Mouse (Mus musculus) hindbrain, embryonic 10.5 days (tissue): ENCODE data around the gene Tgoln1. TPM values are rescaled to one million over a fixed set of nuclear protein-coding genes. Genes with fewer than 3 reads are reported as not detected.

Experiments
- DNase-seq: peaks from one replicate; pipeline ENCODE4 v3.0.0-alpha.2; 2017; ENCODE audit warnings: low spot score
- H3K27ac ChIP-seq: fragments of 300-500 bp; sonication (generic); 2 replicates; pipeline ENCODE4 v1.5.1; 2016; ENCODE audit warnings: mild to moderate bottlenecking, moderate library complexity
- H3K27me3 ChIP-seq: fragments of 300-500 bp; sonication (generic); 2 replicates; pipeline ENCODE4 v1.6.1; 2016; ENCODE audit warnings: mild to moderate bottlenecking; ENCODE audit not compliant: poor library complexity, insufficient read depth, severe bottlenecking
- H3K36me3 ChIP-seq: fragments of 300-500 bp; sonication (generic); 2 replicates; pipeline ENCODE4 v1.6.1; 2016; ENCODE audit warnings: mild to moderate bottlenecking, moderate library complexity
- H3K4me1 ChIP-seq: fragments of 300-500 bp; sonication (generic); replicated peaks from 2 replicates; pipeline ENCODE4 v1.6.1; 2016; ENCODE audit warnings: mild to moderate bottlenecking
- H3K4me3 ChIP-seq: fragments of 300-500 bp; sonication (generic); 2 replicates; pipeline ENCODE4 v1.5.1; 2016; ENCODE audit warnings: mild to moderate bottlenecking, moderate library complexity
- H3K9me3 ChIP-seq: fragments of 300-500 bp; sonication (generic); 2 replicates; pipeline ENCODE4 v1.6.1; 2016; ENCODE audit warnings: mild to moderate bottlenecking, moderate library complexity
- WGBS: fragments of 180-500 bp; shearing (Covaris S2); methylation state at CpG from one replicate; pipeline ENCODE4 v1.1.7; 2016; 5-methylcytosine and 5-hydroxymethylcytosine counted together
- polyA plus RNA-seq: library from polyadenylated mRNA; unstranded; fragments of >200 nt; fragmentation: Nextera tagmentation; extraction: Ambion mirVana; gene quantifications from 2 replicates; pipeline ENCODE4 v1.2.1, GENCODE M21; 2016

Tgoln1 gene
- polyA plus RNA-seq, 1 experiment from 2014 or later: 32.7 TPM

DNA sequence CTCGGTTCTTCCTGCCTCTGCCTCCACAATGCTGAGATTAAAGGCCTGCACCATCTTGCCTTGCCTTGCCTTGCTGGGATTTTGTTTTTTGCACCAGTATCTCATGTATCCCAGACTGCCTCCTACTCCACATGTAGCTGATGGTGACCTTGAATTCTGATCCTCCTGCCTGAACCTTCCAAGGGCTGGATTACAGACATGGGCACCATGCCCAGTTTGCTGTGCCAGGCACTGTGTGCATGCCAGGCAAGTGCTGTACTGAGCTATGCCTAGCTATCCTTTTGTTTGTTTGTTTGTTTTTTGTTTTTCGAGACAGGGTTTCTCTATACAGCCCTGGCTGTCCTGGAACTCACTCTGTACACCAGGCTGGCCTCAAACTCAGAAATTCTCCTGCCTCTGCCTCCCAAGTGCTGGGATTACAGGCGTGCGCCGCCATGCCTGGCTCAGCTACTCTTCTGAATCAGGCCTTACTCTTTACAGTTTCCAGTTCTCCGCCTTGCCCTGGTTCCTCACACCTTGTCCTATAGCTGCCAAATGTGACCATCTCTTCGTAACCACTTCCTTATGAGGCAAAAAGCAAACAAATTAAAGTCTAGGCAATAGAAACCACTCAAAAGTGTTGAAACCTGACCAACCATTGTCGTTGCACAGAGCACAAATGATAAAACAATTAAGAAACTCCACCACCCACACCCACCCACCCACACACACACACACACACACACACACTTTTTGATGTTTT is 7.0 kb upstream of the Tgoln1 start:
- Histone ChIP-seq H3K36me3 (peaks cover 26% of the 10 kb centered on the region), H3K9me3 (no peaks in the 10 kb centered on the region), H3K4me3 (no peak overlapping the region), H3K4me1 (no peaks in the 10 kb centered on the region), H3K27ac (no peak overlapping the region), H3K27me3 (no peaks in the 10 kb centered on the region)
- no peak for DNase-seq
- WGBS: 90% methylated on average over 8 of the region's 8 CpGs

- H3K4me1 ChIP-seq: no peaks in the 10 kb centered on the region; the same call in 1 of the 2 replicates
- no peak overlapping the region for H3K27ac ChIP-seq
- H3K4me3 ChIP-seq: no peak overlapping the region
- no peak for DNase-seq
- peaks cover 18% of the 10 kb centered on the region for H3K36me3 ChIP-seq
- H3K27me3 ChIP-seq: no peaks in the 10 kb centered on the region
- 34% methylated on average over 3 of the region's 3 CpGs for WGBS
- H3K9me3 ChIP-seq: no peaks in the 10 kb centered on the region
Observed at GRCm38 (mm10) chr6:72622917-72623316, 6.1 kb upstream of the Tgoln1 start.

- Histone ChIP-seq H3K4me3 (no peak overlapping the region), H3K4me1 (peaks cover 11% of the 10 kb centered on the region), H3K9me3 (no peaks in the 10 kb centered on the region), H3K36me3 (no peaks in the 10 kb centered on the region), H3K27ac (no peak overlapping the region), H3K27me3 (no peaks in the 10 kb centered on the region)
- DNase-seq: no peak
- WGBS: 86% methylated on average over 5 of the region's 5 CpGs
Observed at GRCm38 (mm10) chr6:72620920-72621319, 4.1 kb upstream of the Tgoln1 start.

DNA sequence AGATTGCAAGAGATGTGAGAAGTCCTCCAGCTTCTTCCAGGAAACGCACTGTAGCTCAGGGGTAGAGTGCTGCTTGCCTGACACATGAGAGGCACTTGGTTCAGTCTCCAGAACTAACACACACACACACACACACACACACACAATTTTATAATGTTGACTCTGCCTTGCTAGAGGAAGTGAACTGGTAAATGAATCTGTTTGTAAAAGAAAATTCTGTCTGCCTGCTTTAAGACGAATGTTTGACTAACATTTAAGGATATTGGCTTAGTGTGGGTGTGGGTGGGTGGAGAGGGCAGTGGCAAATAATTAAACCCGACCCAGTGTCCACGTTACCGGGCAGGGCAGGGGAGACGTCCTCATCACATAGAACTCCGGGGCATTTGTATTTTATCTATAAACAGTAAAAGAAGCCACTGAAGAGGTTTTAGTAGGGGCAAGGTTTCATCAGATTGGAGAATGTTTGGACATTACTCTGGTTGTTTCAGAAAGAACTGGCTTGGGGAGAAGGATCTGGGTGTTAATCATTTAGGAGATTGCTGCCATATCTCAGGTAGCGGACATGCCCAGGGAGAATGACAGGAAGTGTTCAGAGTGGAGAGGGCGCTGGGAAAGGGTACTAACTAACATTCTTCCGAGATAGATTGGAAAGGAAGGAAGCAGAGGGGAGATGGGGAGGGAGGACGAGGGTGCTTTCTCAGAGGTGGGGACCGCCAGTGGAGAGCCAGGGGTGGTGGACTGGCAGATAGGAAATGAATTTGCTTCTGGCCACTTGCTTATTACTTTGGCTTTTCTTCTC is 3.1 kb upstream of the Tgoln1 start:
- no peak overlapping the region for H3K4me3 ChIP-seq
- 63% methylated on average over 12 of the region's 12 CpGs for WGBS
- H3K4me1 ChIP-seq: peaks cover 21% of the 10 kb centered on the region
- H3K27ac ChIP-seq: no peak overlapping the region
- no peaks in the 10 kb centered on the region for H3K27me3 ChIP-seq
- no peaks in the 10 kb centered on the region for H3K36me3 ChIP-seq
- H3K9me3 ChIP-seq: no peaks in the 10 kb centered on the region
- no peak for DNase-seq

DNA sequence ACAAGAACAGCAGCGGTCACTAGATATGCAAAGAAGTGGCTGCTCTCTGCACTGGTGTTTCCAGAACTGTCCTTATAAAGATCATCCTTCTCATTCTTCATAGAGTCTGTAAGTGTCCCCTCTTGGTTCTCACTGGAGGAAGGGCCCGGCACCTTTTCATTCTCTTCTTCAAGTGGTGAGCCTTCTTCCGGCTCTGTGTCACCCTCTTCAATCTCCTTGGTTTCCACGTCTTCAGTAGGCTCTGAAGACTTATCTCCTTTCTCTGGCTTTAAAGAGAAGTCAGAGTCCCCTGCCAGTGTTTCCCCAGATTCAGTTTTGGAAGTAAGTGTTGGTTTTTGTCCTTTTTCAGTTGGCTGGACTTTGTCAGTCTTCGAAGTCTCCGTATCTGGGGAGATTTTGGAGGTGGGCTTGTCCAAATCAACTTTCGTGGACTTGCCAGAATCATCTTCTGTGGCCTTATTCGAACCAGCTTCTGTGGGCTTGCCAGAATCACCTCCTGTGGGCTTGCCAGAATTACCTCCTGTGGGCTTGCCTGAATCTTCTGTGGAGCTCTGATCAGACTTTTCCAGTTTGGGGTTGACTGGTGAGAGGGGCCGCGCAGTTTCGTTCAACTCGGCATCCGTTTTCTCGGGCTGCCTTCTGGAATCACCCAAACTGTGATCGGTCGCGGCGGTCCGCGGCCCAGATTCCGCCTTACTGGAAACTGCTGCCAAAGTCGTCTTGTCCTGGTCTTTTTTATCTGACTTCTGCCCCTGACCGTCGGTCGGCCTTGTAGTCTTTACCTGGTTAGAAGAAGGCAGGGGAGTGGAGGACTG is 1.0 kb downstream of the Tgoln1 start:
- Histone ChIP-seq H3K27ac (peak overlapping the region; percentile 95), H3K27me3 (no peaks in the 10 kb centered on the region), H3K4me3 (peak overlapping the region; percentile 86), H3K9me3 (no peaks in the 10 kb centered on the region), H3K4me1 (peaks cover 36% of the 10 kb centered on the region), H3K36me3 (peaks cover 31% of the 10 kb centered on the region)
- no peak for DNase-seq
- 29% methylated on average over 25 of the region's 25 CpGs for WGBS

DNA sequence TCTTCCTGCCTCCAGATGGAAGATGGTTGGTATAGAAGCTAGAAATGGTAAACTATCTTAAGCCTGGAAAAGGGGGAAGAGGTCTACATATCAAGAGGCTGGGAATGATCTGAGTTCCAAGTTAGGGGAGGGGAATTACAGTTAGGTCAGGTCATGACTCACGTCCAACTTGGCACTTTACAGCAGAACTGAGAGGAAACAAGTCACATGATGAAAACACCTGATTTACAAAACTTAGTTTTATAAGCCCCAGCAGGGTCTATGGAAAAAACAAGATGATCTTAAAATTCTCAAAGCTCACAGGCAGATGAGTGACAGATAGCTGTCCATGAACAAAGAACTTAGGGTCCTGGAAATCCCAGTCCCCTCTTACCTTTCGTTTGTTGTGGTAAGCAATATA is 1.6 kb downstream of the Tgoln1 start:
- no peaks in the 10 kb centered on the region for H3K9me3 ChIP-seq
- peaks cover 37% of the 10 kb centered on the region for H3K36me3 ChIP-seq
- H3K4me1 ChIP-seq: peaks cover 36% of the 10 kb centered on the region
- H3K27me3 ChIP-seq: no peaks in the 10 kb centered on the region
- no peak for DNase-seq
- no peak overlapping the region for H3K27ac ChIP-seq
- WGBS: 73% methylated on average over 2 of the region's 2 CpGs
- peak overlapping the region; percentile 86 for H3K4me3 ChIP-seq

- 95% methylated on average over 4 of the region's 4 CpGs for WGBS
- H3K36me3 ChIP-seq: peaks cover 84% of the 10 kb centered on the region
- no peak for DNase-seq
Observed at GRCm38 (mm10) chr6:72610261-72610660, 6.5 kb downstream of the Tgoln1 start.

DNA sequence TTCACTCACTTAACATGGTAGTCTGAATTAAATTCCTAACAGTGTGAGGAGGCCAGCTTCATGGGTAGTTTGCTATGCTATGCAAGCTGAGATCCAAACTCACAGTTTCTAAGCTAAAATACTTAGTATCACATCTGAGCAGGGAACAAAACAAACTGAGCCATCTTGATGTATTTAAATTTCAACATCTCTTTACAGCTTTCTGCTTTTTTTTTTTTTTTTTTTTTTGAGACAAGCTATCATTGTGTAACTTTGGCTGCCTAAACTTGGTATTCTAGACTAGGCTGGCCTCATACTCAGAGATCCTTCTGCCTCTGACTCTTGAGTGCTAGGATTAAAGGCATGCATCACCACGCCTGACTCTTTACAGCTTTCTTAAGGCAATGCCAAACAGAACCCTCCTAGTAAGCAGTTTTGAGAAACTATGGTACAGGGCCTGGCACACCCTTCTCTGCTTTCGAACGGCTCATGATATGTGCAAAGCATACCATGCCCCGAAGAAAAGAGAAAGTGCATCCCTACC is 8.1 kb downstream of the Tgoln1 start:
- Histone ChIP-seq H3K4me3 (no peak overlapping the region), H3K9me3 (no peaks in the 10 kb centered on the region), H3K27me3 (no peaks in the 10 kb centered on the region), H3K36me3 (peaks cover 94% of the 10 kb centered on the region), H3K27ac (no peak overlapping the region), H3K4me1 (0 out of 2 replicates have a peak, but pooled peaks cover 3% of the 10 kb centered on the region)
- 90% methylated on average over 4 of the region's 4 CpGs for WGBS
- no peak for DNase-seq

More at GRCm38 (mm10) chr6:72610261-72610660, 6.5 kb downstream of the Tgoln1 start:
- Histone ChIP-seq H3K4me3 (no peak overlapping the region), H3K27ac (no peak overlapping the region), H3K27me3 (no peaks in the 10 kb centered on the region), H3K9me3 (no peaks in the 10 kb centered on the region), H3K4me1 (peaks cover 18% of the 10 kb centered on the region)

DNA sequence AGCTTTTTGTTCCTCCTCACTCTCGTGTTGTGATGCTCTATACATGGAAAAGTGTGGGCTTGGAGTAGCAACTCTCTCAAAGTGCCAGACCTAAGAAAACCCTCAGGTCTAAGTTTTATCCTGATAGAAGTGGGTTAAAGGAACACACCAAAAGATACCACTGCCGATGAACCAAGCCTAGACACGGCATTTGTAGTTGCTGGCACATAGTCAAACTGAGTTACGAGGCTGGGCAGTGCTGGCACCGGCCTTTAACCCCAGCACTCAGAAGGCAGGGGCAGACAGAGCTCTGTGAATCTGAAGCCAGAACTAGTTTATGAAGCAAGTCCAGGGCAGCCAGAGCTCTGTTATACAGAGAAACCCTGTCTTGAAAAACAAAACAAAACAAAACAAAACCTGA is 9.1 kb downstream of the Tgoln1 start:
- DNase-seq: no peak
- 91% methylated on average over 5 of the region's 5 CpGs for WGBS
- H3K4me1 ChIP-seq: no peaks in the 10 kb centered on the region
- no peaks in the 10 kb centered on the region for H3K27me3 ChIP-seq
- H3K27ac ChIP-seq: no peak overlapping the region
- H3K36me3 ChIP-seq: peaks cover 87% of the 10 kb centered on the region
- no peaks in the 10 kb centered on the region for H3K9me3 ChIP-seq
- H3K4me3 ChIP-seq: no peak overlapping the region

DNA sequence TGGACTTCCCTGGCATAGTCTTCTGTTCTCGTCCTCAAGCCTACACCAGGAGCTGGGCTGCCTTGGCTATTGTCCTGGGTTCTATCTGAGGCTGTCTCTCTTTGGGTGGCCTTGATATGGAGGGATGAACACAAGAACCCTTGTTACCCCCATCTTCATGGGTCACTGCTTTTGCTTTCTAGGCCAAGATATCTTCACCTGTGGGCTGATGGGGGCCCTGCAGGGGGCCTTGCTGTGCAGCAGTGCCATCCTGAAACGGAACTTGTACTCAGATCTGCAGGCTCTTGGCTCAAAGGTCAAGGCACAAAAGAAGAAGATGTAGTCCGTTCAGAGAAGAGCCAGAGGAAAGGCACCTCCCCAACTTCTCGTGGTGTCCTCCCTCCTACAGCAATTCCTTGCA is 9.7 kb downstream of the Tgoln1 start:
- Histone ChIP-seq H3K27ac (no peak overlapping the region), H3K9me3 (no peaks in the 10 kb centered on the region), H3K27me3 (no peaks in the 10 kb centered on the region), H3K36me3 (peaks cover 84% of the 10 kb centered on the region), H3K4me3 (no peak overlapping the region), H3K4me1 (no peaks in the 10 kb centered on the region)
- 76% methylated on average over 4 of the region's 4 CpGs for WGBS
- DNase-seq: no peak

DNA sequence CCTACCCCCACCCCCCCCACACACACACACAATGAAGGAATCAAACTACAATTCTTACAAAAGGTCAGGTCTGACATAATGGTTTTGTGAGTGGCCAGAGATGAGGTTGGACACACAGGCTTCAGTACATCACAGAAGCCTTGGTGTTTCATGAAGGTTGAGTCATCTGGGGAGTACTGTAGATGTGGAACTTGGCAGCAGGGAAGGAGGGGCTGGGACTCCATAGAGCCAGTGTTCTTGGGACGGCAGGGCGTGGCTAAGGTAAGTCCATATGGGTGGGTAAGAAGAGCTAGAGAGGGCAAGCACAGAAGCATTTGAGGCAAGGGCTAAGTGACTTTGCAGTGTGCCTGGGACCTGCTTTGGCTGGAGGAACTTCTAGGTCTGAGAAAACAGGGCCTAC is 12.7 kb downstream of the Tgoln1 start:
- WGBS: 91% methylated on average over 2 of the region's 2 CpGs

DNA sequence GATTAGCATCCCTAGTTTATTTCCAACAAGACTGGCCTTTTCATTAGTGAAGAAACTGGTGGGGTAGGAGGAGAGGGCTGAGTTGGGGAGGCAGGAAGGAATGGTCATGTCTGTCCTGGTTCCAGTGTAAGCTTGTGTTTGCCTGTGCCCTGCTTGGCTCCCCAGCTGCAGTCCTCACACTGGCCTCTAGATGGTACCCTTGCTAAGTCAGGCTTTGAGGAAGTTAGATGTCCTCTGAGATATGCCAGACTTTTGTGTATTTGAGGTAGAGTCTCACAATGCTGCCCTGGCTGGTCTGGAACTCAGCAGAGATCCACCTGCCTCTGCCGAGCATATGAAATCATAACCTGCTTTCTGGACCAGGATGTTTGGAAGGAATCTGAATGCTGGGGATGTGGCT is 15.1 kb downstream of the Tgoln1 start:
- WGBS: 76% methylated on average over 1 of the region's 1 CpGs
- H3K27me3 ChIP-seq: no peaks in the 10 kb centered on the region
- no peak overlapping the region for H3K4me3 ChIP-seq
- no peak overlapping the region for H3K27ac ChIP-seq
- H3K4me1 ChIP-seq: peaks cover 20% of the 10 kb centered on the region
- H3K9me3 ChIP-seq: no peaks in the 10 kb centered on the region
- peaks cover 33% of the 10 kb centered on the region for H3K36me3 ChIP-seq
- peak; percentile 79 for DNase-seq

More for the DNA sequence above, 12.7 kb downstream of the Tgoln1 start:
- DNase-seq: no peak
- Histone ChIP-seq H3K27me3 (no peaks in the 10 kb centered on the region), H3K4me3 (no peak overlapping the region), H3K4me1 (peaks cover 2% of the 10 kb centered on the region), H3K9me3 (no peaks in the 10 kb centered on the region), H3K36me3 (peaks cover 55% of the 10 kb centered on the region), H3K27ac (no peak overlapping the region)
